Comparison of ENCODE assay signal across 25 mouse cellular contexts in the genomic region with DNA sequence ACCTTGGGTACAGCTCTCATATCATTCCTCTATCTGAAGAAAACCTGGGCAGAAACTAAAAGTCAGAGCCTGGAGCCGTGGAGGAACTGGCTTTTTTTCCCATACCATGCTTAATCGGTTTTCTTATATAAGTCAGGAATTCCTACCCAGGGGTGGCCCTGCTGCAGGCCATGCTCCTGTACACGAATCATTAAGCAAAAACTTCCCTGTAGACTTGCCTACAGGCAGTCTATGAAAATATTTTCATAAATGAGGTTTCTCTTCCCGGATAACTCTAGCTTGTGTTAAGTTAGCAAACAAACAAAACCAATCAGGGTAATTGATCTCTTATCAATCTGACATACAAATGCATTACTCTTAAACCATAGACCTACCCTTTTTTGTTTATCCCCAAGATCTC. TPM values are rescaled to one million over a fixed set of nuclear protein-coding genes. Genes with fewer than 3 reads are reported as not detected.
A peak's percentile ranks its signal among the peaks of the same experiment; 100 is the strongest.
DNase-seq lines count a peak whose midpoint lies in the region; ATAC-seq and TF ChIP-seq lines count a peak whose summit lies in the region.
"Had no signal": no experiment of that assay in that cellular context is flagged by ENCODE, and none has a peak within 500 bp of the region (broad histone marks: within the 10 kb centered on the region; RNA-seq: fewer than 3 reads in every experiment).

No protein-coding gene starts in this region.

- DNase-seq in kidney, adult 9 months, result peak; percentile 18
- DNase-seq in kidney, adult 18-20 months, result no peak
- peak; percentile 0 for DNase-seq in testis, postnatal 10 days (ENCODE audit: low spot score)
- no peak for DNase-seq in testis, postnatal 14 days (ENCODE audit: low spot score)
- no peak for DNase-seq in gastrocnemius, postnatal 25 days
- no peak for DNase-seq in hindbrain, postnatal 0 days (ENCODE audit: low spot score)
- DNase-seq: adrenal gland, adult 8-10 months; cerebellum, adult 2 months; cerebellum, postnatal 14 days; gastrocnemius, adult 2 months; heart, postnatal 36 days; kidney, postnatal 10 days; right cerebral cortex, postnatal 4 days; thymus, adult 2 months; thymus, postnatal 36 days had no signal

- no peak overlapping the region for H3K9ac ChIP-seq in liver, embryonic 15.5 days
- H3K9ac ChIP-seq in hindbrain, postnatal 0 days (replicated peaks; ENCODE audit: low read length), result no peak overlapping the region
- H3K9ac ChIP-seq: hindbrain, embryonic 13.5 days; liver, embryonic 14.5 days; lung, embryonic 15.5 days had no signal

- H3K4me3 ChIP-seq in liver, embryonic 15.5 days (replicated peaks), result no peak overlapping the region
- H3K4me3 ChIP-seq in hindbrain, postnatal 0 days (ENCODE audit: low read length), result no peak overlapping the region
- H3K4me3 ChIP-seq: erythroblast, embryonic 14.5 days; gastrocnemius, adult 2 months; hindbrain, embryonic 13.5 days; lung, embryonic 15.5 days had no signal

- no peaks in the 10 kb centered on the region for H3K9me3 ChIP-seq in liver, embryonic 15.5 days (replicated peaks)
- H3K9me3 ChIP-seq in hindbrain, postnatal 0 days (ENCODE audit: low read length), result no peaks in the 10 kb centered on the region
- H3K9me3 ChIP-seq: G1E; hindbrain, embryonic 13.5 days; lung, embryonic 15.5 days had no signal

- H3K4me2 ChIP-seq in liver, embryonic 15.5 days, result no peak overlapping the region
- no peak overlapping the region for H3K4me2 ChIP-seq in hindbrain, postnatal 0 days (ENCODE audit: low read depth, low read length)
- H3K4me2 ChIP-seq: heart, embryonic 11.5 days; hindbrain, embryonic 13.5 days; lung, embryonic 15.5 days; midbrain, embryonic 11.5 days had no signal

- H3K27ac ChIP-seq in liver, embryonic 15.5 days (replicated peaks), result peak overlapping the region; percentile 38; the same call in 1 of the 2 replicates
- H3K27ac ChIP-seq in hindbrain, postnatal 0 days, result no peak overlapping the region
- H3K27ac ChIP-seq: gastrocnemius, adult 2 months; hindbrain, embryonic 13.5 days; liver, embryonic 14.5 days; lung, embryonic 15.5 days had no signal

- no peak for ATAC-seq in liver, embryonic 15.5 days (ENCODE audit: insufficient read depth)
- no peak for ATAC-seq in hindbrain, postnatal 0 days
- ATAC-seq: forebrain, embryonic 16.5 days; midbrain, embryonic 16.5 days had no signal

- peaks cover 16% of the 10 kb centered on the region for H3K27me3 ChIP-seq in liver, embryonic 15.5 days
- H3K27me3 ChIP-seq in hindbrain, postnatal 0 days (ENCODE audit: insufficient read depth, low read length), result no peaks in the 10 kb centered on the region

- no peak for TF ChIP-seq CTCF in hindbrain, postnatal 0 days (IDR thresholded peaks at IDR 0.05; ENCODE audit: low read depth)

- 44% methylated on average over 4 of the region's 4 CpGs for WGBS in liver, embryonic 15.5 days (ENCODE audit: insufficient replicate concordance)
- 72% methylated on average over 4 of the region's 4 CpGs for WGBS in hindbrain, postnatal 0 days

- H3K36me3 ChIP-seq in liver, embryonic 15.5 days (replicated peaks), result no peaks in the 10 kb centered on the region
- H3K36me3 ChIP-seq in hindbrain, postnatal 0 days (ENCODE audit: insufficient read depth, low read length), result no peaks in the 10 kb centered on the region
- H3K36me3 ChIP-seq: G1E; hindbrain, embryonic 13.5 days; lung, embryonic 15.5 days had no signal

- no peaks in the 10 kb centered on the region; the same call in 1 of the 2 replicates for H3K4me1 ChIP-seq in liver, embryonic 15.5 days (replicated peaks)
- no peaks in the 10 kb centered on the region for H3K4me1 ChIP-seq in hindbrain, postnatal 0 days (ENCODE audit: insufficient read depth, low read length)
- H3K4me1 ChIP-seq: hindbrain, embryonic 13.5 days; lung, embryonic 15.5 days had no signal

RNA-seq across cellular contexts. Expression of gene Fam120b, which starts 7.1 kb away (rescaled TPM):
- polyA plus RNA-seq in liver, embryonic 15.5 days (2015; fragmentation: Nextera tagmentation; extraction: Ambion mirVana), result 6.5 and 7.1 TPM in 2 replicates
- total RNA-seq in gastrocnemius, postnatal 25 days (2021), result 10 to 100 TPM in 1 of 2 experiments, 1 to 10 TPM in 1; 8.6 to 10.3 TPM
- 36.8 and 40.8 TPM in 2 replicates for total RNA-seq in hindbrain, postnatal 0 days (2014; rRNA removed)
- polyA plus RNA-seq in hindbrain, postnatal 0 days (2015; fragmentation: Nextera tagmentation; extraction: Ambion mirVana), result 29.4 and 31.7 TPM in 2 replicates

RNA-seq across cellular contexts. Expression of gene Dll1, which starts 12.2 kb away (rescaled TPM):
- polyA plus RNA-seq in liver, embryonic 15.5 days (2015; fragmentation: Nextera tagmentation; extraction: Ambion mirVana), result 1.1 and 1.5 TPM in 2 replicates
- total RNA-seq in gastrocnemius, postnatal 25 days (2021), result 1 to 10 TPM; 3.4 to 3.8 TPM
- total RNA-seq in hindbrain, postnatal 0 days (2014; rRNA removed), result 34.3 and 44.2 TPM in 2 replicates
- polyA plus RNA-seq in hindbrain, postnatal 0 days (2015; fragmentation: Nextera tagmentation; extraction: Ambion mirVana), result 10.1 and 10.9 TPM in 2 replicates
- total RNA-seq: G1E had no signal
- polyA plus RNA-seq: G1E had no signal

Comparison
In these comparisons a context has a peak if more than half of its experiments do, and no peak if none do; other contexts are left out.
1. DNase-seq: peak in kidney, adult 9 months (single experiment) and testis, postnatal 10 days (single experiment); none in kidney, adult 18-20 months (single experiment), testis, postnatal 14 days (single experiment), gastrocnemius, postnatal 25 days (single experiment) and hindbrain, postnatal 0 days (single experiment).